Mouse (Mus musculus) thymus, postnatal 10 days (tissue): ENCODE measurements around the gene Emx1.
A peak's percentile ranks its signal among the peaks of the same experiment; 100 is the strongest.
"Not testable (repeated sequence)": the region's sequence is repeated elsewhere in the genome, so short reads cannot be mapped to it uniquely, and the experiment has no call there.

ENCODE experiments used
- DNase-seq, 2 experiments: peaks; one replicate each; pipeline ENCODE4 v3.0.0; 2021; ENCODE audit warnings: low spot score in 2 of 2

Emx1 gene

GRCm38 (mm10) chr6:85187340-85188211 is at the start of gene Emx1:
Emx1 (plus strand) TSS chr6:85187438.
- no peak for DNase-seq

DNA sequence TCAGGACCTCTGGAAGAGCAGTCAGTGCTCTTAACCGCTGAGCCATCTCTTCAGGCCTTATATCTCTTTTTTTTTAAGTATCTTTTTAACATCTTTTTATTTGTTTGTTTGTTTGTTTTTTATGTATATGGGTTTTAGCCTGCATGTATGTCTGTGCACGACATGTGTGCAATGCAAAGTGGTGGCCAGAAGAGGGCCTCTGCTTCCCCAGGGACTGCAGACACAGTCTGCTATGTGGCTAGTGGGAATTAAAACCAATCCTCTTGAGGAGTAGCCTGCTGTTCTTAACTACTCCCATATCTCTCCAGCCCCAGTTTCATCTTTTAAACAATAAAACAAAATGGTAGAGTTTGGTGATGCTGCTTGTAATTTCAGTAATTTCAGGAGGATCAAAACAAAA is 47.7 kb upstream of the Emx1 start:
- no peak for DNase-seq

GRCm38 (mm10) chr6:85141013-85141412 is 46.2 kb upstream of the Emx1 start:
- DNase-seq = peak; percentile 57 to 73

DNA sequence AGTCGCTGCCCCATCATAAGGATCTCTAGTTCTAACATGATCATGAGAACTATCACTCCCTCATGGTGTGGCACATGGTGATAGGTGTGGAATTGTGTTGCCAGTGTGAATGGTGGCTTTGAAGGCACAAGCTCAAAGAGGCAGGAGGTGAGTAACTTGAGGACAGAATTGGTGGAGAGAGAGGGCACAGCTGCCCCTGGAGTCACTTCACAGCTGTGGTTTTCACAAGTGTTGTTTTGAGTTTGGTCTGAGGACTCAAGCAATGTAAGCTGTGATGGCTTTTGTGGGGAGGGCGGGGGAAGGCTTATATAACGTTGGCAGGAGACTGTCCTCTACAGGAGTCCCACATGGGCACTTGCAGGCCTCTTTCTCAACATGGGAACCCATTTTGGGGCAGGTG is 42.8 kb upstream of the Emx1 start:
- no peak for DNase-seq

- no peak for DNase-seq
Measured at GRCm38 (mm10) chr6:85147636-85148035, 39.6 kb upstream of the Emx1 start.

- no peak for DNase-seq
Measured at GRCm38 (mm10) chr6:85150386-85150785, 36.9 kb upstream of the Emx1 start.

DNA sequence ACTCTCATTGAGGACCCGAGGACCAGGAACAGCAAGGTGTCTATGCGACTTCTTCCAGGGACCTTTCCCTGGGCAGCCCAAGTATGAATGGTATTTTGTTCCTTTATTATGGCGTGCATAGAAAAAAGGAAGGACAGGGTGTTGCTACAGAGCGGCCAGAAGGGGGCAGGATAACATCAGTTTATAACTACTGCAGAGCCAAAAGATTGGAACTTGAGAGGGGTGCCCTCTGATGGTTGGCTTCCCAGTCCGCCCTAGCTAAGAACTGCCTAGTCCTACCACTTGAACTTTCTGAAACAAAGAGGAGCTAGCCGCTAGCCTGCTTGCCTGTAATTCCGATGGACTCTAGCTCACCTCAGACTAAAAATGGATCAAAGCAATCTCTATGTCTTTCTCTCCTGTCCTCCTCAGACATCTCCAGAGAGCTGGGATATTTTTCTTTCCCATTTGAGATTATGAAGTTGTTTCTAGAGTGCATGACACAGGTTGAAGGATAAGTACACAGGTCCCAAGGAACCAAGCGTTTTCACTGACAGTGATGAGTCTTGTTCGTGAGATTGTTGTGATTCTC is 33.2 kb upstream of the Emx1 start:
- peak; percentile 42 to 75 for DNase-seq

GRCm38 (mm10) chr6:85154861-85155528 is 32.2 kb upstream of the Emx1 start:
- DNase-seq = peak in 1 of 2 experiments; percentile 31

DNA sequence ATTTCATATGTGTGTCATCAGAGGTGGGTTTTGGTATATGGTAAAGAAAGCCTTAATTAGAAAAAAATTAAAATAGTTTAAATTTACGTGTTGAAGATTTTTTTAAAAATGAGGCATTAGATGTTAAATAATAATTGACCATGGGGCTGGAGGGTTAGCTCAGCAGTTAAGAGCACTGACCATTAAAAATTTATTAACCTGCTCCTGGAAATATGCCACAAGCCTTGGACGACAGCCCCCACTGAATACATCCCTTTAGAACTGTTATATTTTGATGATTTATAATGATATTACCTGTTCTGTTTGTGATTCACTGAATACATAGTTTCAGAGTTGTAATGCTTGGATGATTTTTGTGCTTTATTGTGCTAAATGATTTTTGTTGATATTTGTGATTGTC is 30.7 kb upstream of the Emx1 start:
- DNase-seq = not testable (repeated sequence)

DNA sequence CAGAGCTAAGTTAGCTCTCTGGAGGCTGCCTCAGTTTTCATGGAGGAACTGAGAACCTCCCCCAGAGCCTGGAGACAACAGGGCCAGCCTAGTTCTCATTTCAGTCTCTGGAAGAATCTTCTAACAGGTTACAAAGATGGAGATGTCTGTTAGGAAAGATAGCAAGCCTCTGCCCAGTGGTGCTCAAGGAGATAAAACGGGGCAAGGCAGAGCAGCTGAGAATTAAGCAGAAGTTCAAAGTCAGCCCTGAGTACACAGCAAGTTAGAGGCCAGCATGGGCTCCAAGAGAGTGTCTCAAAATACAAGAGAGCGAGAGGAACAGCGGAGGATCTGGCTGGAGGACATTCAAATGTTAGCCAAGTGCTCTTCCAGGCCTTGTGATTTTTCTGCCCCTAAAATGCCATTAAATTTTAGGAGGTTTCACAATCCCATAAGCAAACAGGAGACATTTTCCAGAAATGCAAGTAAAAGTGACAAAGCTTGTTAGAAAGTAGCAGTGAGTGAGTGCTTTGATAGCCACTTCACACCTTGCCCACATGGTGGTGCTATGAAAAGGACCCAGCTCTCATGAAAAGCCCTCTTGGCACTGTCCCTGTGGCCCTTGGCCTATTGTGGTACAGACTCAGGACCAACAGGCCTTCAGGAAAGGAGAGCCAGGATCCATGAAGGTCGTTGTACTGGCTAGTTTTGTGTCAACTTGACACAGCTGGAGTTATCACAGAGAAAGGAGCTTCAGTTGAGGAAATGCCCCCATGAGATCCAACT is 29.0 kb upstream of the Emx1 start:
- DNase-seq = not testable (repeated sequence)

GRCm38 (mm10) chr6:85159092-85159760 is 28.0 kb upstream of the Emx1 start:
- DNase-seq = peak; percentile 8 to 53

GRCm38 (mm10) chr6:85160201-85160923 is 26.9 kb upstream of the Emx1 start:
- DNase-seq = peak; percentile 36 to 73

GRCm38 (mm10) chr6:85165440-85165921 is 21.8 kb upstream of the Emx1 start:
- no peak for DNase-seq

- no peak for DNase-seq
Measured at GRCm38 (mm10) chr6:85179569-85179968, 7.7 kb upstream of the Emx1 start.

GRCm38 (mm10) chr6:85180036-85180435 is 7.2 kb upstream of the Emx1 start:
- DNase-seq = no peak

- DNase-seq = no peak
Measured at GRCm38 (mm10) chr6:85183951-85184350, 3.3 kb upstream of the Emx1 start.

DNA sequence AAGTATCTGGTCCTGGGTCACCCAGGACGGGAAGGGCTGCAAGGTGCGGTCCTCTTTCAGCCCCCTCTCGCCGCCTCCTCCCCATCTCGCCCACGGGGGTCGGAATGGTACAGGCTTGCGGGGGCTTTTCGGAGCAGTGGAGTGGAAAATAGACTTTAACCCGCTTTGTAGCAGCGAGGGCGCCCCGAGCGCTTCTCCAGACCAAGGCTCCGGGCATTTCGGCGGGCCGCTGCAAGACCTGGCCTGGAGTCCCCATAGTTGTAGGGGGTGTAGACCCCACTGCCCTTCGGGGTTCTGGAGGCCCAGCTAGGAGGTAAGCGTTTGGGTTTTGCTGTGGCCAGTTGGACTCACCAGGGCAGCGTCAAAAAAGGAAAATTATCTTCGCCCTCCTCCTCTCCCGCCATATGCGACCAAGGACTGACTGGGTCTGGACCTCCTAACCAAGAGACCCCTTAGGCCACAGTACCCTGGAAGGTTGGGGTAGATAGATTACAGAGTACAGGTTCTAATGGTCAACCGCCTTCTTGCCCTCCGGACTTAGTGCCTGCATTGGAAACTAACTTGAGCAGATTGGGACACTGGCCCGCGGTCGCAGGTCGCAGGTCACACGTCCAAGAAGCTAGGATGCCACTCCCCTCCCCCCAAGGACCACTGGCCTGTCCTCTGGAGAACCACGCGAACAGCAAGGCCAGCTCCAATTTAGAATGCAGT is 1.1 kb upstream of the Emx1 start:
- no peak for DNase-seq

- no peak for DNase-seq
Measured at GRCm38 (mm10) chr6:85186744-85187059, 536 bp upstream of the Emx1 start.

DNA sequence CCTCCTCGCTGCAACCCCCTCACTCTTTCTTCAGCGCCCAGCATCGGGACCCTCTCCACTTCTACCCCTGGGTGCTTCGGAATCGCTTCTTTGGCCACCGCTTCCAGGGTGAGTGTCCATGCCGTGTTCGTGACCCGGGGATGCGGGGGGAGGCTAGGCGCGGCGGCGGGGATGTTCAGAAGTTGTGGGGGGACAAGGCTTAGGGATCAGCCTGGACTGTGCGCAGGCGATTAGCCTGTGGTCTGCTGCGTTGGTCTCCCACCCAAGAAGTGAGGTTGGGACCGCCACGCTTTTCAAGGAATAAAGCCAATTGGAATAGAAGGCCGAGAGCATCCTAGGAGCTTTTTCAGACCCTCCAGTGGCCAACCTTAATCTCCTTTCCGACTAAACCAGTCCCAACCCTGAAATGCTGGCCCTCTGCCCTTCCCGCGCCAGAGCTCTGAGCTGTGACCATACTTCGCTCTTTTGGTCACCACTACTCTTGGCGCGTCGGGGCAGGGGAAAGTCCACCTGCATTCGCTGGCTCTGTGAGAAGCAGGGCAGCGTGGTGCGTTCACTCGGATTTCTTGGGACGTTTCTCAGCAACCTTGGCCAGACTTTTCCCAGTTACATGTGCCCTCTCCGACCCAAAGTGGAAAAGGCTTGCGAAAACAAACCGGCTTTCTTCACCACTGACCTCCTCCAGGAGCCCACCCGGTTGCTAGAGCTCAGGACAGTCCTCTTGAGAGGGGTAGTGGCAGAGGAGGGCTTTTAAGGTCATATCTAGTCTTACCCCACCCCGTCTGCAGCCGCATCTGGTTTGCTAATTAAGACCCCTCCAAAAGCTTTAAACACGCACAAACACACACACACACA is 1.2 kb downstream of the Emx1 start:
- no peak for DNase-seq
